14 mouse cellular contexts compared by ENCODE assay signal in genomic region chr5:92872182-92872581, GRCm38 (mm10).
DNase-seq lines count a peak whose midpoint lies in the region; ATAC-seq lines count a peak whose summit lies in the region.
"Had no signal": no experiment of that assay in that cellular context is flagged by ENCODE, and none has a peak within 500 bp of the region (broad histone marks: within the 10 kb centered on the region; RNA-seq: fewer than 3 reads in every experiment).

No protein-coding gene starts in this region.

- H3K4me3 ChIP-seq in midbrain, embryonic 15.5 days: no peak overlapping the region
- H3K4me3 ChIP-seq in midbrain, embryonic 16.5 days (ENCODE audit: low read depth, low read length): no peak overlapping the region
- H3K4me3 ChIP-seq in forebrain, embryonic 13.5 days: no peak overlapping the region
- H3K4me3 ChIP-seq: hindbrain, embryonic 12.5 days; liver, embryonic 13.5 days; megakaryocyte, embryonic 14.5 days; stomach, embryonic 15.5 days had no signal

- DNase-seq in gastrocnemius, adult 18-20 months (ENCODE audit: low spot score): peak; percentile 23
- no peak for DNase-seq in gastrocnemius, postnatal 10 days
- peak; percentile 53 for DNase-seq in kidney, postnatal 10 days
- no peak for DNase-seq in kidney, adult 11 months
- DNase-seq: cerebellum, adult 9-10 months; liver, embryonic 13.5 days; thymus, postnatal 4 days had no signal

- no peaks in the 10 kb centered on the region for H3K36me3 ChIP-seq in midbrain, embryonic 15.5 days (replicated peaks)
- no peaks in the 10 kb centered on the region for H3K36me3 ChIP-seq in midbrain, embryonic 16.5 days (ENCODE audit: control insufficient read depth, insufficient read depth, low read length)
- H3K36me3 ChIP-seq in forebrain, embryonic 13.5 days (ENCODE audit: poor library complexity, severe bottlenecking): no peaks in the 10 kb centered on the region
- H3K36me3 ChIP-seq: hindbrain, embryonic 12.5 days; liver, embryonic 13.5 days; stomach, embryonic 15.5 days had no signal

- H3K4me2 ChIP-seq in midbrain, embryonic 15.5 days: no peak overlapping the region
- no peak overlapping the region for H3K4me2 ChIP-seq in midbrain, embryonic 16.5 days (ENCODE audit: low read length)
- no peak overlapping the region for H3K4me2 ChIP-seq in forebrain, embryonic 13.5 days
- H3K4me2 ChIP-seq: hindbrain, embryonic 12.5 days; liver, embryonic 13.5 days; stomach, embryonic 15.5 days had no signal

- H3K9ac ChIP-seq in midbrain, embryonic 15.5 days: no peak overlapping the region
- H3K9ac ChIP-seq in midbrain, embryonic 16.5 days (ENCODE audit: low read depth, low read length): no peak overlapping the region
- no peak overlapping the region for H3K9ac ChIP-seq in forebrain, embryonic 13.5 days
- H3K9ac ChIP-seq: hindbrain, embryonic 12.5 days; liver, embryonic 13.5 days; stomach, embryonic 15.5 days had no signal

- H3K27ac ChIP-seq in midbrain, embryonic 15.5 days: no peak overlapping the region
- H3K27ac ChIP-seq in midbrain, embryonic 16.5 days (ENCODE audit: low read length): no peak overlapping the region
- H3K27ac ChIP-seq in forebrain, embryonic 13.5 days: no peak overlapping the region
- H3K27ac ChIP-seq: hindbrain, embryonic 12.5 days; liver, embryonic 13.5 days; stomach, embryonic 15.5 days had no signal

- no peaks in the 10 kb centered on the region for H3K4me1 ChIP-seq in midbrain, embryonic 15.5 days
- no peaks in the 10 kb centered on the region for H3K4me1 ChIP-seq in midbrain, embryonic 16.5 days (ENCODE audit: control insufficient read depth, insufficient read depth, low read length)
- no peaks in the 10 kb centered on the region for H3K4me1 ChIP-seq in forebrain, embryonic 13.5 days
- H3K4me1 ChIP-seq: hindbrain, embryonic 12.5 days; liver, embryonic 13.5 days; megakaryocyte, embryonic 14.5 days; stomach, embryonic 15.5 days had no signal

- 75% methylated on average over 4 of the region's 4 CpGs for WGBS in midbrain, embryonic 15.5 days
- WGBS in midbrain, embryonic 16.5 days: 67% methylated on average over 4 of the region's 4 CpGs
- WGBS in forebrain, embryonic 13.5 days: 72% methylated on average over 4 of the region's 4 CpGs

- 0 out of 2 replicates have a peak, but pooled peaks have one; percentile 39 for ATAC-seq in midbrain, embryonic 15.5 days (replicated peaks)
- no peak for ATAC-seq in midbrain, embryonic 16.5 days
- ATAC-seq in inflammation-experienced regulatory T-cells, adult 6 months: no peak
- no peak for ATAC-seq in forebrain, embryonic 13.5 days

- no peaks in the 10 kb centered on the region for H3K27me3 ChIP-seq in midbrain, embryonic 15.5 days (replicated peaks)
- no peaks in the 10 kb centered on the region for H3K27me3 ChIP-seq in midbrain, embryonic 16.5 days (ENCODE audit: control insufficient read depth, insufficient read depth, low read depth, low read length)
- H3K27me3 ChIP-seq in forebrain, embryonic 13.5 days: no peaks in the 10 kb centered on the region
- H3K27me3 ChIP-seq: hindbrain, embryonic 12.5 days; liver, embryonic 13.5 days; megakaryocyte, embryonic 14.5 days; stomach, embryonic 15.5 days had no signal

- no peaks in the 10 kb centered on the region for H3K9me3 ChIP-seq in midbrain, embryonic 15.5 days
- no peaks in the 10 kb centered on the region for H3K9me3 ChIP-seq in midbrain, embryonic 16.5 days (replicated peaks; ENCODE audit: control insufficient read depth, low read length, poor library complexity, severe bottlenecking)
- no peaks in the 10 kb centered on the region for H3K9me3 ChIP-seq in forebrain, embryonic 13.5 days (replicated peaks)
- H3K9me3 ChIP-seq: hindbrain, embryonic 12.5 days; liver, embryonic 13.5 days; stomach, embryonic 15.5 days had no signal

Comparison
In these comparisons a context has a peak if more than half of its experiments do, and no peak if none do; other contexts are left out.
1. DNase-seq: peak in gastrocnemius, adult 18-20 months (single experiment) and kidney, postnatal 10 days (single experiment); none in gastrocnemius, postnatal 10 days (single experiment) and kidney, adult 11 months (single experiment).